Mouse (Mus musculus): ENCODE data around the gene Pxt1.
"Not testable (repeated sequence)": the region's sequence is repeated elsewhere in the genome, so short reads cannot be mapped to it uniquely, and the experiment has no call there.

Gene Pxt1

DNA sequence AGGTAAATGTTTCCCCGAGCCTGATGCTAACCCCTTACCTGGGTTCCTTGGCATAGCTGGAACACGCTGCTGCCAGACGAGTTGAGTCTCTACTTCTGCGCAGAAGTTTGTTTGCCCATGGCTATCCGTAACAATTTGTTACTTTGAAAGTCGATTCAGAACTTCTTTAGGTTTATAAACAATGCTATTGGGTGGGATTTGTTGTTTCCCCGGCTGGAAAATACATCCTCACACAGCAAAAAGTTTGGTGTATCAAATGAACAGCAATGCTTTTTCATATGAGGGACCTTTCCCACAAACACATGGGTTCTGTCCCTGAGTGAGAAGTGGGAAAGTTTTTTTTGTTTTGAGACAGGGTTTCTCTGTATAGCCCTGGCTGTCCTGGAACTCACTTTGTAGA lies at the start of gene Pxt1:
Gene Pxt1 (minus strand): TSS at position 101 of the 400 bp plus-strand sequence.
- DNase-seq = no peak

GRCm38 (mm10) chr17:28993004-28993403 lies 49.4 kb upstream of the Pxt1 start:
- DNase-seq = not testable (repeated sequence)

DNA sequence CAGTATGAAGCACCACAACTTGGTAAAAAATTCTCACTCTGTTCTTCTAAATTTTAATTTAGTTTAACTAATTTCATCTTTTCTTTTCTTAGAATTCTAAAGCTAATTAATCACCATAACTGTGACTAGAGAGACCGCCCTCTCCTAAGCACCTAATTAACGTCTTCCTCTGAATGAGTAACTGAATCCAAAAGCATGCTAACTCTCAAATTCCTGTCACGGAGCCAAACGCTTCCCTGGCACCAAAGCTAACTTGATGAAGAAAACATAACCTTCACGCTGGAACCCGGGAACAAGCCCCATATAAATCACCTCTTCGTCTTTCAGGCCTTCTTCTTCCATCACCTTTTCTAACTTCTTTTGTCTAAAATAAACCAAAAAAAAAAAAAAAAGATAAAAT lies 48.5 kb upstream of the Pxt1 start:
- DNase-seq = no peak

DNA sequence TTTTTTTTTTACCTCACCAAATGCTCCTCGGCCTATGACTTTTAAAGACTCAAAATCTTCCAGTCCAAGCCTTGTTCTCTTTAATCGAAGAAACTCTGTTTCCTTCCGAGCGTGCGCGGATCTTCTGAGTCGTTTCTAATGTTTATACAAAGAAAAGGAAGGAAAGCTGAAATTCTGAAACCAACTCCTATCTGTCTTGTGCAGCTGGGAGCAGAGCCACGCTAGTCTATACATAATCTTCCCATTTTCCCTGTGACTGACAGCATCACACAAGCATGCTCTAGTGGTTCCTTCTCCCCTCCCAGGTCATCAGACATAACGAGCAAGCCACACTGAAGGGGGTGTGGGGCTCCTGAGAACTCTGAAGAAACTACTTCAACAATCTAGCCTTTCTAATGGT lies 47.6 kb upstream of the Pxt1 start:
- DNase-seq = no peak

- DNase-seq = no peak
These were observed 46.4 kb upstream of the Pxt1 start for GRCm38 (mm10) chr17:28990060-28990459.

DNA sequence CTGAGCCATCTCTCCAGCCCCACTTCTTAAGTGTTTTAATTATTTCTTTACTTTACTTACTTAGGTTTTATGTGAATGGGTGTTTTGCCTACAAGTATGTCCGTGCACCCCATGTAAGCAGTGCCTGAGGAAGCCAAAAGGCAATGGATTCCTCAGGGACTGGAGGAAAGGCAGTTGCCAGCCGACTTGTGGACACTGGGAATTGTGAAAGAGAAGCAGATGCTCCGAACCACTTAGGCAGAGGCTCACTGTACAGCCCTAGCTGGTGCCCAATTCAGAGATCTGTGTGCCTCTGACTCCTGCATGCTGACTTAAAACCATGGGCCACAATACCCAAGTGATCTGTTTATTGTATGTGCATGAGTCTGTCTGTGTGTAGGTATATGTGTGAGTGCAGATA lies 45.4 kb upstream of the Pxt1 start:
- no peak for DNase-seq

DNA sequence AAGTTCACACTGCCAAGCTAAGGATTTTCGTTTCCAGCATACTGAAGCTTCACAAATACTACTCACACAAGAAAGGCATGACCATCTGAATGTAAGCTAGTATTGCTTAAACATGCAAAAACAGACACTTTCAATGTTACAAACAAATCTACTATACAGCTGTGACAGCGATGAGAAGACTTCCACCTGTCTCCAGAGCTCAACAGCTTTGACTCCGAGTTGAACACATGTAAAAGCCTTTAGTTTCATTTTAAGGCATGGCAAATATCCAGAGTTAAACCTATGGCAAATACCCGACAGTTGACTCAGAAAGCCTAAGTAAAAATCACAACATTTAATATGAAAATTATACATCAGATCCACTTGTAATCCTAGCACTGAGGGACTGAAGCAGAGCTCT lies 44.7 kb upstream of the Pxt1 start:
- no peak for DNase-seq

DNA sequence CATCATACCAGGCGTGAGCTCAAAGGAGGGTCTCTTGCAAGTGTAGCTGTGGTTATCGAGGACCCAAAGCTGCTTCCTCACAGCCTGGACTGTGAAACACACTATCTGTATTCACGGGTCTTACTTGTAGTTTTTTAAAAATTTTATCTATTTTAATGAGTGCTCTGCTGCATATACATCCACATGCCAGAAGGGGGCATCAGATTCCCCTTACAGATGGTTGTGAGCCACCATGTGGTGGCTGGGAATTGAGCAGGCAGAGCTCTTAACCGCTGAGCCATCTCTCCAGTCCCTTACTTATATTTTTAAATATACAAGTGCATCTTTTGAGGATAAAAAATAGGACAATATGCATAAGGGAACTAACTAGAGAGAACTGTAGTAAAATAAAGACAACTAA lies 44.1 kb upstream of the Pxt1 start:
- peak; percentile 66 for DNase-seq

GRCm38 (mm10) chr17:28986833-28987232 lies 43.2 kb upstream of the Pxt1 start:
- DNase-seq = peak; percentile 35

GRCm38 (mm10) chr17:28984724-28985420 lies 41.2 kb upstream of the Pxt1 start:
- DNase-seq = no peak

DNA sequence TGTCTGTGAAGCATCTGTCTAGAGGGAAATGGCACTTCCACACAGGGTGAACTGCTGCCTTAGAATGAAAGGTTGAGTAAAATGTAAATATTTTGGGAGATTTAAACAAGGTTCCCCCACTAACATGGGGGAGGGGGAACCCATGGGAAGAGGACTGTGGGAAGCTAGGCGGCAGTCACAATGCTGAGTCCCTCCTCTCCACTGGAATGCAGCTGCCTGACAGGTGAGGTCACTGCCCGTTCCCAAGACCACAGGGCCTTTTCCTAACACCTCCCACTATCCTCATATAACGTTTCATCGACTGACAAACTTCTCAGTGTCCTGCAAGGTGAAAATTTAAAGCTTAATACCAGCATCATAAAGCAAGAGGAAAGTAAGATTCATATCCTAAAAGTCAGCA lies 39.0 kb upstream of the Pxt1 start:
- DNase-seq = no peak

DNA sequence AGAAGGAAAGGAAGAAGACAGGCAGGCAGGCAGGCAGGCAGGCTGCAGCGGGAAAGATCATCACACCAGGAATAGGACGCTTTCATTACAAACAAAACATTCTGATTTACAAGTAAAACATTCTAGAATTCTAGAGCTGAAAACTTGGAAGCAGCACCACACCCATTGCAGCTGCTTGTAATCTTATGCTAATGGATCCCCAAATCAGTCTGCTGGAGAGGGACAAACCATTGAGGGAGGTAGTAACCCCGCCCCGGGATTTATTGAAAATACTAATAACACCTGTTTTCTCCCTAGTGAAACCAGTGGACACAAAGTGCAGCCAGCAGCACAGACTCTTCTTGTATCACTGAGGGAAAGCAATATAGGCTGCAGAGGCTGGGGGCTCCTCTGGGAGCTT lies 37.4 kb upstream of the Pxt1 start:
- DNase-seq = no peak

GRCm38 (mm10) chr17:28979091-28979490 lies 35.5 kb upstream of the Pxt1 start:
- DNase-seq = no peak

DNA sequence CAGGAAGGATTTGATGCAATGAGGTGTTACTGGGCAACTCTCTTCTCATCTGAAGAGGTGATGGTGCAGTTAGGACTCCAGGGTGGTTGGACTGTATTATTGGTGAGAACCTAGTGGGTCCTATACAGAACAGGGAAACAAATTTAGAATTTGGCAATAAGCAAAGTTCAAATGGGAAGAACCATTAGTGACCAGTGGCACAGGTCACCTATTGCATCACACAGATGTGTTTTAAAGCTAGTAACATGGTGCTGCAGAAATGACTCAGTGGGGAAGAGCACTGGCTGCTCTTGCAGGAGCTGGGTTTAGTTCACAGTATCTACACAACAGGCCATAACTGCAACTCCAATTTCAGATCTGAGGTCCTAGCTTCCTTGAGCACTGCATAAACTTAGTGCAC lies 26.5 kb upstream of the Pxt1 start:
- no peak for DNase-seq

DNA sequence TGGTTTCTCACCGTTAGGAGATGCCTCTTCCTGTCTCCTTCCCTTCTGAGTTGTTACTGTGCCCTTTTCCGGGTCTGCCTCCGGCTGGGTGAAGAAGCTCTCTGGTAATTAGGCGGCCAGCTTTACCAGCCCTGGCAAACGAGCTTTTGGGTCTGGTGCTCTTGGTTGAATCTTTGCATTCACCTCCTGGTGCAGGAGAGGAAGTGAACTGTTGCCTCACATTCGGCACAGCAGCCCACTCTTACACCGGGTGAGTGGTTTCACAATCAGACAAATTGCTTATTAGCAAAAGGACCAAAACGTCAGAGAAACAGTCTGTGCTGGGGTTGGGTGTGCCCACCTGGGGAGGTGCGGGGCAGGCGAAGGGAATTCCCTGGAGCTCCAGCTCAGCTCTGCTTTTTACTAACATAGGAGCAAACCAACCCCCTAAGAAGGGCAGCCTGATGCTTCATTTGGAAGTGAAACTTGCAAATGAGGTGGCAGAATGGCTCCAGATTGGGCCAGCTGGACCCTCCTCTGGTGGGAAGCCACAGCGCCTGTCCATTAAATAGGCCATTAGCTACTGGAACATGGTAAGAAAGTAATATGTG lies 23.5 kb upstream of the Pxt1 start:
- no peak for DNase-seq

DNA sequence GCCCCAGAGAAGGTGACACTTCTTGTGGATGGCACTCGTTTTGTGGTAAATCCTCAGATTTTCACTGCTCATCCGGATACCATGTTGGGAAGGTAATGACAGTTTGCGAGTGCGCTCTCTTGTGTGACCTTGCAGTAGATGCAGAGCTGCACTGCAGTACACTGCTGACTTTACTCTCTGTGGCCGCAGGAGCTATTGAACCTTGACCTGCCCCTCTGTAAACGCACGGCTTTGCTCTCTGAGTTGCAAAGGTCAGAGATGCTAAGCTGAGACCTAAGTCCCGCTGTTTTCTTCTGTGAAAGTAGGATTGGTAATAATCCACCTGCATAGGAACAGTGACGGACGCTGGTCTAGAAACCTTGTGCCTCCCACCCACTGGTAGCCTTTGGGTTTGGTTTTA lies 18.0 kb upstream of the Pxt1 start:
- DNase-seq = no peak

DNA sequence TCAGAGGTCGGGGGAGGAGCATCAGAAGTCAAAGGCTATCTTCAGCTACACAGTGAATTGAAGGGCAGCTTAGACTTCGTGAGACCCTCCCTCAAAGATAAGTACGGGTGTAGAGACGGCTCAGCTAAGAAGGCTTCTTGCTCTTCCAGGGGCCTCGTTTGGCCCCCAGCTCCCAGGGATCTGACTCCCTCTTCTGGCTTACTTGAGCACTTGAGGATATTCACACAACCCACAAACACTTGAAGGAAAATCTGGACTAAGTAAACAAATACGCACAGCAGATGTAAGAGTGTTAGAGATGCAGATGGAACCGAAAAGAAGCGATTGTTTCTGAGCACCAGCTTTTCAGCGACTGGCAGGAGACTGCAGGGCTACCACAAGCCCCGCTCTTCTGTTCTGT lies 17.0 kb upstream of the Pxt1 start:
- DNase-seq = no peak

DNA sequence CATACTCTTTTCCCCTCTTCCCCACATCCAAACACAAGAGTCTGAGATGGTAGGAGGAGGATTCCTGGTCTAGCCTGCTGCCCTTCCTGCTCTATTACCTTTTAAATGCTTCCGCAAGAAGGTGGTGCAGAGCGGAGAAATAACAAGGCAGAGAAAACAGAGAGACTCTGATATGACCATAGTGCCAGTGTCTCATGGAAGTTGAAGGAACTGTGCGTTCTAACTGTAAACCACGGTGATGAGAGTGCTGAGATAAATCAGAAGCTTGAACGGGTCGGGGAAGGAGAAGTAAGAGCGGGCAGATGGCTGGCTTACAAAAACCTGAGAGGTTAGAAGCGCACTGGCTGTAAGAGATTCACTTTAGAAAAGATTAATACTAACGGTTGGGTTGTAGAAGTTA lies 10.8 kb upstream of the Pxt1 start:
- no peak for DNase-seq

DNA sequence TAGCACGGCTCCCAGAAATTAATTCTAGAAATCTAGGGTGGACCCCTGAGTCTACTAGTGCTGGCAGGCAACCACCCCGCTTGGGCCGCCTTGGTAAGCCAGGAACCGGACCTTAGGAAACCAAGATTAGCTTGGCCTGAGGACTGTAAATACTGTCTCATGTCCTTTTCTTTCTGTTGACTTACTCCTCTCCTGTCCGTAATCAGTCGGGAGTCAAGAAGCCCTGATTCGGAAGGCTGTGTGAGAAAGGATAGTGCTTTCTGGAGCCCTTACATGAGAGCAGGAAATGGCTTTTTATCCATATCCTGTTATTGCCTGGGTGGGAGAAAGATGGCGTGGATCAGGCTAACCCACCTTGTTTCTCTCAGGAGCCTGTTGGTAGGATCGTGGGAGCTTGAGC lies 9.6 kb upstream of the Pxt1 start:
- DNase-seq = no peak

- peak; percentile 96 for DNase-seq
These were observed 8.5 kb upstream of the Pxt1 start, which contains the start of gene Kctd20 for GRCm38 (mm10) chr17:28951831-28952799. Kctd20 (plus strand) TSS chr17:28951950.

- DNase-seq = no peak
These were observed 7.1 kb upstream of the Pxt1 start for GRCm38 (mm10) chr17:28950751-28951150.

- no peak for DNase-seq
These were observed 5.0 kb upstream of the Pxt1 start for GRCm38 (mm10) chr17:28948661-28949060.

GRCm38 (mm10) chr17:28947011-28947939 lies 3.6 kb upstream of the Pxt1 start:
- no peak for DNase-seq
